In the genomic region with DNA sequence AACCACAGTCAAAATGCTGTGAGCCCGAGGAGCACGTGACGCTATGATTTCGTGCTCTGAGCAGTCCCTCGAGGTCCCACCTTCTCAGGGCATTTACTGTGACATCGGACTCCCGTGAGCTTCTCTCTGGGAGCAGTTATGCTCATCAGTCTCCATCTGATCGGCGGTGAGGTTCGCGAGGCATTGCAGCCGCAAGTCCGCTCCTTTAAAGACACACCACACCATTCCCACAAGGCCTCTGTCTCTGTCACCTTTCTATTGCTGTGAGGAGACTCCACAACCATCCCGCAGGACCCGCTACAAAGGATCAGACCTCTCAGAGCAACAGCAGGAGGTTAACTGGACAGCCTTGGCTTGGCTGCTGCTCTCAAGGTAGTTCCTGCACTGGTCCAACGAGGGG, we compare ENCODE assay signal across 9 mouse cellular contexts. TPM values are rescaled to one million over a fixed set of nuclear protein-coding genes. Genes with fewer than 3 reads are reported as not detected.
DNase-seq lines count a peak whose midpoint lies in the region; ATAC-seq lines count a peak whose summit lies in the region.
"Had no signal": no experiment of that assay in that cellular context is flagged by ENCODE, and none has a peak within 500 bp of the region (broad histone marks: within the 10 kb centered on the region; RNA-seq: fewer than 3 reads in every experiment).

No protein-coding gene starts in this region.

- WGBS in embryonic facial prominence, embryonic 12.5 days: 14% methylated on average over 16 of the region's 16 CpGs
- WGBS in hindbrain, embryonic 11.5 days: 13% methylated on average over 16 of the region's 16 CpGs
- 6% methylated on average over 16 of the region's 16 CpGs for WGBS in midbrain, embryonic 16.5 days

- no peaks in the 10 kb centered on the region for H3K36me3 ChIP-seq in embryonic facial prominence, embryonic 12.5 days
- H3K36me3 ChIP-seq in hindbrain, embryonic 11.5 days (ENCODE audit: control insufficient read depth, insufficient read depth, low read length): no peaks in the 10 kb centered on the region
- no peaks in the 10 kb centered on the region for H3K36me3 ChIP-seq in midbrain, embryonic 16.5 days (ENCODE audit: control insufficient read depth, insufficient read depth, low read length)

- H3K9me3 ChIP-seq in embryonic facial prominence, embryonic 12.5 days: no peaks in the 10 kb centered on the region
- H3K9me3 ChIP-seq in hindbrain, embryonic 11.5 days (ENCODE audit: control insufficient read depth, low read length): no peaks in the 10 kb centered on the region
- H3K9me3 ChIP-seq in midbrain, embryonic 16.5 days (replicated peaks; ENCODE audit: control insufficient read depth, low read length, poor library complexity, severe bottlenecking): no peaks in the 10 kb centered on the region

- peaks cover 10% of the 10 kb centered on the region for H3K4me1 ChIP-seq in embryonic facial prominence, embryonic 12.5 days
- H3K4me1 ChIP-seq in hindbrain, embryonic 11.5 days (replicated peaks; ENCODE audit: control insufficient read depth, insufficient read depth, low read length): peaks cover 8% of the 10 kb centered on the region
- H3K4me1 ChIP-seq in midbrain, embryonic 16.5 days (ENCODE audit: control insufficient read depth, insufficient read depth, low read length): peaks cover 26% of the 10 kb centered on the region

- peak overlapping the region; percentile 7; the same call in 1 of the 2 replicates for H3K9ac ChIP-seq in embryonic facial prominence, embryonic 12.5 days
- H3K9ac ChIP-seq in hindbrain, embryonic 11.5 days (ENCODE audit: low read depth, low read length): peak overlapping the region; percentile 24; the same call in 1 of the 2 replicates
- peak overlapping the region; percentile 53 for H3K9ac ChIP-seq in midbrain, embryonic 16.5 days (ENCODE audit: low read depth, low read length)

- ATAC-seq in embryonic facial prominence, embryonic 12.5 days (ENCODE audit: insufficient number of reproducible peaks, insufficient read depth, low FRiP score, low TSS enrichment): no peak
- no peak for ATAC-seq in hindbrain, embryonic 11.5 days (ENCODE audit: low FRiP score)
- ATAC-seq in midbrain, embryonic 16.5 days: peak; percentile 15; the same call in 1 of the 2 replicates

- H3K4me2 ChIP-seq in embryonic facial prominence, embryonic 12.5 days (replicated peaks): peak overlapping the region; percentile 44
- peak overlapping the region; percentile 36 for H3K4me2 ChIP-seq in hindbrain, embryonic 11.5 days (replicated peaks; ENCODE audit: low read depth, low read length)
- peak overlapping the region; percentile 54 for H3K4me2 ChIP-seq in midbrain, embryonic 16.5 days (ENCODE audit: low read length)

- H3K4me3 ChIP-seq in embryonic facial prominence, embryonic 12.5 days: peak overlapping the region; percentile 14; the same call in 1 of the 2 replicates
- H3K4me3 ChIP-seq in hindbrain, embryonic 11.5 days (ENCODE audit: low read depth, low read length): peak overlapping the region; percentile 12; the same call in 1 of the 2 replicates
- peak overlapping the region; percentile 24 for H3K4me3 ChIP-seq in midbrain, embryonic 16.5 days (ENCODE audit: low read depth, low read length)

- intact Hi-C loops in left cerebral cortex, postnatal 14 days (cut with DNase I): no loop called here

- no peak overlapping the region for H3K27ac ChIP-seq in embryonic facial prominence, embryonic 12.5 days
- no peak overlapping the region for H3K27ac ChIP-seq in hindbrain, embryonic 11.5 days (ENCODE audit: low read depth, low read length)
- H3K27ac ChIP-seq in midbrain, embryonic 16.5 days (ENCODE audit: low read length): peak overlapping the region; percentile 79

- H3K27me3 ChIP-seq in embryonic facial prominence, embryonic 12.5 days: peaks cover 25% of the 10 kb centered on the region
- H3K27me3 ChIP-seq in hindbrain, embryonic 11.5 days (ENCODE audit: control insufficient read depth, insufficient read depth, low read length): peaks cover 4% of the 10 kb centered on the region
- no peaks in the 10 kb centered on the region for H3K27me3 ChIP-seq in midbrain, embryonic 16.5 days (ENCODE audit: control insufficient read depth, insufficient read depth, low read depth, low read length)

- DNase-seq in left cerebral cortex, adult 18-20 months (ENCODE audit: low spot score in 2 of 2): peak; percentile 5 to 25
- DNase-seq in left cerebral cortex, postnatal 14 days (ENCODE audit: low spot score in 2 of 2): no peak
- DNase-seq in hindbrain, embryonic 11.5 days (ENCODE audit: low spot score): peak; percentile 34
- no peak for DNase-seq in kidney, postnatal 36 days
- DNase-seq in lung, postnatal 14 days: no peak
- DNase-seq: gastrocnemius, postnatal 10 days had no signal

RNA-seq across cellular contexts. Expression of a gene that starts 28.6 kb away (rescaled TPM):
- total RNA-seq in left cerebral cortex, adult 18-20 months (2021): 10 to 100 TPM; 53.0 to 56.5 TPM
- 10 to 100 TPM; 60.6 to 62.5 TPM for total RNA-seq in left cerebral cortex, postnatal 14 days (2021)
- polyA plus RNA-seq in embryonic facial prominence, embryonic 12.5 days (2016; fragmentation: Nextera tagmentation; extraction: Ambion mirVana): 7.1 and 8.3 TPM in 2 replicates
- 7.7 and 8.5 TPM in 2 replicates for polyA plus RNA-seq in hindbrain, embryonic 11.5 days (2014; fragmentation: Nextera tagmentation; extraction: Ambion mirVana)
- 14.4 and 16.1 TPM in 2 replicates for polyA plus RNA-seq in midbrain, embryonic 16.5 days (2015; fragmentation: Nextera tagmentation; extraction: Ambion mirVana)
- total RNA-seq: megakaryocyte progenitor cell, adult 5-6 weeks had no signal

Comparison
In these comparisons a context has a peak if more than half of its experiments do, and no peak if none do; other contexts are left out.
1. DNase-seq: peak in left cerebral cortex, adult 18-20 months (2 of 2) and hindbrain, embryonic 11.5 days (single experiment); none in left cerebral cortex, postnatal 14 days (0 of 2), kidney, postnatal 36 days (0 of 2) and lung, postnatal 14 days (single experiment).
2. Peak in every context shown above with its lines, with median percentiles within 50 percentile points of each other: H3K4me2 ChIP-seq, H3K4me3 ChIP-seq and H3K9ac ChIP-seq.